Mouse (Mus musculus): ENCODE measurements around the gene Rprd1b. TPM values are rescaled to one million over a fixed set of nuclear protein-coding genes. Genes with fewer than 3 reads are reported as not detected.
A peak's percentile ranks its signal among the peaks of the same experiment; 100 is the strongest.

Gene Rprd1b
- polyA plus RNA-seq, 1 experiment from 2014 or later, result 54.2 TPM

DNA sequence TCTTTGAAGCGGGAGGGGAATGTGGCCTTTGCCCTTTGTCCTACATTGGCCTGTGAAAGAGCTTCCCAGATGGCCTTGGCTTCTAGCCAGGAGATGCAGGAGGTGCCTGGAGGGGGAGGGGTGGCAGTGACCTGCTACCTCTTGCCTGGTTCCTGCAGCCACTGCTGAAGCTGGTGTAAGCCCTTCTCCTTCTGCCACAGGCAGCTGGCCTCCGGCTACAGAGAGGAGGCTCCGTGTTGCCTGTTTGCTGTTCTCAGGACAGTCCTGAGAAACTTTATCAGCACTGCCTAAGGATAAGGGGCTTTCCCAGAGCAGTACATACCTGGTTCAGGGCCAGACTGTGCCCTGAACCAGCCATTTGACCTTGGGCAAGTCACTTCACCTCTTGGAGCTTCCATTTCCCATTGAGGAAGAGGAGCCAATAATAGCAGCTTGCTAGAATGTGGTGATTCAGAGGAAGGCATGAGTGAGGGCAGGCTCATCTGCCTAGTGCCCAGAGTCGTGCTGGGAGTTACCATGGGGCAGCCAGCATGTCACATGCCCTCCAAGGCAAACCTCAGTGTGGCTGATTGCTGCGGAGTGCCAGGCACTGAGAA is 102.2 kb downstream of the Rprd1b start:
- Histone ChIP-seq H3K27me3 (no peaks in the 10 kb centered on the region), H3K36me3 (ENCODE audit: poor library complexity, severe bottlenecking) (no peaks in the 10 kb centered on the region), H3K4me3 (no peak overlapping the region), H3K9ac (no peak overlapping the region; the same call in 1 of the 2 replicates), H3K27ac (peak overlapping the region; percentile 12; the same call in 1 of the 2 replicates), H3K4me2 (no peak overlapping the region), H3K9me3 (replicated peaks) (no peaks in the 10 kb centered on the region), H3K4me1 (peaks cover 23% of the 10 kb centered on the region)
- ATAC-seq, result peak; percentile 36; the same call in 1 of the 2 replicates
- 42% methylated on average over 5 of the region's 5 CpGs for WGBS

- H3K36me3 ChIP-seq (ENCODE audit: poor library complexity, severe bottlenecking), result no peaks in the 10 kb centered on the region
- no peak overlapping the region for H3K9ac ChIP-seq
- no peak overlapping the region for H3K4me2 ChIP-seq
- H3K4me3 ChIP-seq, result no peak overlapping the region
- H3K9me3 ChIP-seq (replicated peaks), result no peaks in the 10 kb centered on the region
- H3K27ac ChIP-seq, result no peak overlapping the region
- WGBS, result 95% methylated on average over 13 of the region's 13 CpGs
- H3K4me1 ChIP-seq, result peaks cover 23% of the 10 kb centered on the region
- H3K27me3 ChIP-seq, result no peaks in the 10 kb centered on the region
- no peak for ATAC-seq
These were observed 103.0 kb downstream of the Rprd1b start for GRCm38 (mm10) chr2:158131197-158131835.

- H3K4me2 ChIP-seq, result no peak overlapping the region
- H3K27me3 ChIP-seq, result no peaks in the 10 kb centered on the region
- H3K27ac ChIP-seq, result no peak overlapping the region
- H3K9me3 ChIP-seq (replicated peaks), result no peaks in the 10 kb centered on the region
- no peaks in the 10 kb centered on the region for H3K36me3 ChIP-seq (ENCODE audit: poor library complexity, severe bottlenecking)
- ATAC-seq, result no peak
- H3K4me1 ChIP-seq, result peaks cover 23% of the 10 kb centered on the region
- no peak overlapping the region for H3K9ac ChIP-seq
- 86% methylated on average over 10 of the region's 10 CpGs for WGBS
- no peak overlapping the region for H3K4me3 ChIP-seq
These were observed 104.0 kb downstream of the Rprd1b start for GRCm38 (mm10) chr2:158132320-158132719.

GRCm38 (mm10) chr2:158133050-158133449 is 104.8 kb downstream of the Rprd1b start:
- Histone ChIP-seq H3K4me2 (no peak overlapping the region), H3K9me3 (replicated peaks) (no peaks in the 10 kb centered on the region), H3K36me3 (ENCODE audit: poor library complexity, severe bottlenecking) (no peaks in the 10 kb centered on the region), H3K27me3 (no peaks in the 10 kb centered on the region), H3K27ac (no peak overlapping the region), H3K9ac (no peak overlapping the region), H3K4me3 (no peak overlapping the region), H3K4me1 (peaks cover 23% of the 10 kb centered on the region)
- no peak for ATAC-seq
- WGBS, result 83% methylated on average over 6 of the region's 6 CpGs

- 72% methylated on average over 7 of the region's 7 CpGs for WGBS
- no peak for ATAC-seq
- no peak overlapping the region for H3K4me2 ChIP-seq
- H3K27me3 ChIP-seq, result no peaks in the 10 kb centered on the region
- H3K36me3 ChIP-seq (ENCODE audit: poor library complexity, severe bottlenecking), result no peaks in the 10 kb centered on the region
- no peak overlapping the region for H3K4me3 ChIP-seq
- no peaks in the 10 kb centered on the region for H3K9me3 ChIP-seq (replicated peaks)
- no peak overlapping the region for H3K9ac ChIP-seq
- H3K4me1 ChIP-seq, result peaks cover 25% of the 10 kb centered on the region
- H3K27ac ChIP-seq, result no peak overlapping the region
These were observed 107.9 kb downstream of the Rprd1b start for GRCm38 (mm10) chr2:158136205-158136604.

DNA sequence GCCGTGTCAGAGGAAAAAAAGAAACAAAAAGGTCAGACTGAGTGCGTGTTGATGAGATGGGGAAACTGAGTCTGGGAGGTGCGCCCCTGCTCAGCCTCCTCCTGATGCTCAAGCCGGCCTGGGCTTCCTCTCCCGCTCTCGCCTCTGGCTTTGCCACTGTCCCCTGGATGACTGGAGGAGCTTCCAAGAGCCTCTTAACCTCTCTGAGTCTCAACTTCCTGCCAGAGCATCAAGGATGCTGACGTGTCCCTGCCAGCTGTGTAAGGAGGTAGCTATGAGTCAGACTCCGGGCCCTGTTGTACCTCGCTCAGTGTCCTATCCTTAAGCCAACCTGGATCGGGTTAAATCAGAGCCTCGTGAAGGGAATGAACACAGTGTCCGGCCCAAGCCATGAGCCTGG is 109.5 kb downstream of the Rprd1b start:
- no peaks in the 10 kb centered on the region for H3K9me3 ChIP-seq (replicated peaks)
- H3K4me3 ChIP-seq, result no peak overlapping the region
- no peak overlapping the region for H3K9ac ChIP-seq
- 93% methylated on average over 12 of the region's 12 CpGs for WGBS
- H3K4me1 ChIP-seq, result peaks cover 20% of the 10 kb centered on the region
- no peaks in the 10 kb centered on the region for H3K36me3 ChIP-seq (ENCODE audit: poor library complexity, severe bottlenecking)
- no peaks in the 10 kb centered on the region for H3K27me3 ChIP-seq
- H3K4me2 ChIP-seq, result no peak overlapping the region
- H3K27ac ChIP-seq, result no peak overlapping the region
- no peak for ATAC-seq

DNA sequence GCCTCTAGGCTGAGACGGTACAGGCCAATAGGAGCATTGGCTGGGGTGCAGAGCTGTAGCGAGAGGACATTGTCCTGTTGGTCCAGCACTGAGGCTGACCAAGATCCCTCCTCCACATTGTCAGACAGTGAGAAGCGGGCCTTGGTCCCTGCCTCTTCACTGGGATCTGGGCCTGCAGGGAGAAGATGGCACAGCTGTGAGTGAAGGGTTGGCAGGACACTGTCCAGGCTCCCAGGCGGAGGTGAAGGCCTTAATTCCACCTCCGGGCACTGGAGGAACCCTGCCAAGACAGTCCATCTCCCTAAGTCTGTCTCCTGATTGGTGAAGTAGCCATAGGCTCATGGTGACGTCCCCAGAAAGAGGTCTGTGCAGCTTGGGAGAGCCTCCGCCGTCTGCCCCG is 110.5 kb downstream of the Rprd1b start:
- no peaks in the 10 kb centered on the region for H3K36me3 ChIP-seq (ENCODE audit: poor library complexity, severe bottlenecking)
- WGBS, result 90% methylated on average over 9 of the region's 9 CpGs
- no peak overlapping the region for H3K4me2 ChIP-seq
- no peak for ATAC-seq
- H3K9ac ChIP-seq, result no peak overlapping the region
- peaks cover 2% of the 10 kb centered on the region; the same call in 1 of the 2 replicates for H3K27me3 ChIP-seq
- H3K9me3 ChIP-seq (replicated peaks), result no peaks in the 10 kb centered on the region
- no peak overlapping the region for H3K4me3 ChIP-seq
- no peak overlapping the region for H3K27ac ChIP-seq
- H3K4me1 ChIP-seq, result peaks cover 20% of the 10 kb centered on the region

GRCm38 (mm10) chr2:158139628-158140027 is 111.3 kb downstream of the Rprd1b start:
- Histone ChIP-seq H3K36me3 (ENCODE audit: poor library complexity, severe bottlenecking) (no peaks in the 10 kb centered on the region), H3K9me3 (replicated peaks) (no peaks in the 10 kb centered on the region), H3K4me3 (no peak overlapping the region), H3K4me2 (no peak overlapping the region), H3K4me1 (peaks cover 20% of the 10 kb centered on the region), H3K9ac (peak overlapping the region; percentile 38; the same call in 1 of the 2 replicates), H3K27ac (peak overlapping the region; percentile 62; the same call in 1 of the 2 replicates), H3K27me3 (peaks cover 2% of the 10 kb centered on the region; the same call in 1 of the 2 replicates)
- WGBS, result 34% methylated on average over 7 of the region's 7 CpGs
- ATAC-seq, result peak; percentile 83

- no peak overlapping the region for H3K4me2 ChIP-seq
- 95% methylated on average over 5 of the region's 5 CpGs for WGBS
- H3K4me3 ChIP-seq, result no peak overlapping the region
- no peak overlapping the region for H3K9ac ChIP-seq
- no peak overlapping the region; the same call in 1 of the 2 replicates for H3K27ac ChIP-seq
- H3K4me1 ChIP-seq, result peaks cover 21% of the 10 kb centered on the region
- ATAC-seq, result no peak
- H3K27me3 ChIP-seq, result peaks cover 9% of the 10 kb centered on the region
- H3K36me3 ChIP-seq (ENCODE audit: poor library complexity, severe bottlenecking), result no peaks in the 10 kb centered on the region
- H3K9me3 ChIP-seq (replicated peaks), result no peaks in the 10 kb centered on the region
These were observed 112.4 kb downstream of the Rprd1b start for GRCm38 (mm10) chr2:158140664-158141063.

GRCm38 (mm10) chr2:158141271-158141670 is 113.0 kb downstream of the Rprd1b start:
- H3K9me3 ChIP-seq (replicated peaks), result no peaks in the 10 kb centered on the region
- peaks cover 27% of the 10 kb centered on the region for H3K4me1 ChIP-seq
- no peak overlapping the region for H3K27ac ChIP-seq
- no peak overlapping the region for H3K9ac ChIP-seq
- peaks cover 15% of the 10 kb centered on the region for H3K27me3 ChIP-seq
- no peak overlapping the region for H3K4me2 ChIP-seq
- no peaks in the 10 kb centered on the region for H3K36me3 ChIP-seq (ENCODE audit: poor library complexity, severe bottlenecking)
- H3K4me3 ChIP-seq, result no peak overlapping the region
- ATAC-seq, result no peak
- 88% methylated on average over 7 of the region's 7 CpGs for WGBS

- Histone ChIP-seq H3K4me1 (peaks cover 28% of the 10 kb centered on the region), H3K9me3 (replicated peaks) (no peaks in the 10 kb centered on the region), H3K27ac (no peak overlapping the region), H3K27me3 (peaks cover 15% of the 10 kb centered on the region), H3K4me2 (no peak overlapping the region), H3K9ac (no peak overlapping the region), H3K4me3 (no peak overlapping the region), H3K36me3 (ENCODE audit: poor library complexity, severe bottlenecking) (no peaks in the 10 kb centered on the region)
- no peak for ATAC-seq
- 84% methylated on average over 7 of the region's 7 CpGs for WGBS
These were observed 113.6 kb downstream of the Rprd1b start for GRCm38 (mm10) chr2:158141690-158142440.

DNA sequence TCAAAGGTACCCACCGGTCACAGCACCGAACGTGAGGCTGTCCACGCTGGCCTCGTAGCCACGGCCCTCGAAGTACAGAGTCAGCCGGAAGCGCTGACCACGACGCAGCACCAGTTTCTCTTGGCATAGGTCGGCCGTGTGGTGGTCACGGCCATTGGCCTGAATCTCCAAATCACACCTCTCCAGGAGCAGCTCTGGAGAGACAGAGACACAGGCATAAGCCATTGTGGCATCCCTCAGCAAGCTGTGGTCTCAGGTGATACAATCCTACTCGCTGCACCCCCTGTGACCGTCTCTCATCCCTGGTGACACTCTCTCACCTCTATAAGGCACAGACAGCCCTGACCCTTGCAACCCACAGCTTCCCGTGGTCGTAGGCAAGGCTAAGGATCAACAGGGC is 114.7 kb downstream of the Rprd1b start:
- ATAC-seq, result no peak
- Histone ChIP-seq H3K4me3 (no peak overlapping the region), H3K9ac (no peak overlapping the region), H3K27me3 (peaks cover 19% of the 10 kb centered on the region), H3K4me2 (no peak overlapping the region), H3K4me1 (peaks cover 28% of the 10 kb centered on the region), H3K9me3 (replicated peaks) (no peaks in the 10 kb centered on the region), H3K27ac (no peak overlapping the region), H3K36me3 (ENCODE audit: poor library complexity, severe bottlenecking) (no peaks in the 10 kb centered on the region)
- WGBS, result 83% methylated on average over 18 of the region's 18 CpGs
